Mouse (Mus musculus) liver, embryonic 16.5 days (tissue): Measurements from ENCODE around the gene Shisal1. TPM values are rescaled to one million over a fixed set of nuclear protein-coding genes. Genes with fewer than 3 reads are reported as not detected.

Experiments used
- polyA plus RNA-seq: library from polyadenylated mRNA; unstranded; fragments of >200 nt; fragmentation: Nextera tagmentation; extraction: Ambion mirVana; gene quantifications from 2 replicates; pipeline ENCODE4 v1.2.1, GENCODE M21; 2015

The Shisal1 gene
- polyA plus RNA-seq, 1 experiment from 2014 or later: 0.21 TPM

Other genes starting within 250 kb of the Shisal1 start
- 6.1 and 6.5 TPM in 2 replicates for gene Parvb, start 215.1 kb downstream of the Shisal1 start, polyA plus RNA-seq
- 12.9 and 14.8 TPM in 2 replicates for gene Parvg, start 123.1 kb downstream of the Shisal1 start, polyA plus RNA-seq
- 0.81 and 1.0 TPM in 2 replicates for gene Rtl6, start 110.7 kb upstream of the Shisal1 start, polyA plus RNA-seq
- gene Prr5, start 222.5 kb upstream of the Shisal1 start, polyA plus RNA-seq: 4.5 and 5.2 TPM in 2 replicates